In genomic region chr1:74283686-74284463, GRCm38 (mm10) we compare ENCODE assay signal across 9 mouse cellular contexts. TPM values are rescaled to one million over a fixed set of nuclear protein-coding genes. Genes with fewer than 3 reads are reported as not detected.
A peak's percentile ranks its signal among the peaks of the same experiment; 100 is the strongest.
DNase-seq lines count a peak whose midpoint lies in the region; ATAC-seq and TF ChIP-seq lines count a peak whose summit lies in the region.
"Had no signal": no experiment of that assay in that cellular context is flagged by ENCODE, and none has a peak within 500 bp of the region (broad histone marks: within the 10 kb centered on the region; RNA-seq: fewer than 3 reads in every experiment).

No protein-coding gene starts in this region.

- DNase-seq in CD8-positive naive resting alpha-beta T cell, adult 2 months (ENCODE audit: low read depth in 2 of 2, low spot score in 2 of 2): peak; percentile 23 to 31
- DNase-seq in T-cell, adult 2 months (ENCODE audit: low spot score): peak; percentile 51
- DNase-seq in embryonic facial prominence, embryonic 10.5 days (ENCODE audit: low spot score): peak; percentile 68
- DNase-seq in heart, postnatal 0 days (ENCODE audit: low spot score): peak; percentile 63
- DNase-seq in kidney, postnatal 4 days: peak; percentile 75 to 83
- DNase-seq in lung, postnatal 10 days: peak; percentile 84
- DNase-seq in right cerebral cortex, postnatal 14 days: peak; percentile 56
- no peak for DNase-seq in c-Kit-positive CD71-positive TER-119-positive erythroid progenitor cells, embryonic 14.5 days (ENCODE audit: low spot score)

- peaks cover 60% of the 10 kb centered on the region for H3K36me3 ChIP-seq in embryonic facial prominence, embryonic 10.5 days (replicated peaks)
- H3K36me3 ChIP-seq in heart, postnatal 0 days (replicated peaks; ENCODE audit: control insufficient read depth, insufficient read depth, low read length): peaks cover 55% of the 10 kb centered on the region

- peak overlapping the region; percentile 84 for H3K4me3 ChIP-seq in embryonic facial prominence, embryonic 10.5 days
- peak overlapping the region; percentile 72 for H3K4me3 ChIP-seq in heart, postnatal 0 days (ENCODE audit: low read depth, low read length)

- H3K4me2 ChIP-seq in heart, postnatal 0 days (ENCODE audit: low read depth, low read length): peak overlapping the region; percentile 74

- TF ChIP-seq EP300 in heart, postnatal 0 days (IDR thresholded peaks at IDR 0.05; ENCODE audit: low read depth): no peak

- H3K9me3 ChIP-seq in embryonic facial prominence, embryonic 10.5 days: no peaks in the 10 kb centered on the region
- no peaks in the 10 kb centered on the region for H3K9me3 ChIP-seq in heart, postnatal 0 days (replicated peaks; ENCODE audit: control insufficient read depth, low read length)

- H3K27ac ChIP-seq in embryonic facial prominence, embryonic 10.5 days (replicated peaks): peak overlapping the region; percentile 86
- peak overlapping the region; percentile 69 for H3K27ac ChIP-seq in heart, postnatal 0 days (ENCODE audit: low read depth)

- peaks cover 36% of the 10 kb centered on the region for H3K4me1 ChIP-seq in embryonic facial prominence, embryonic 10.5 days
- peaks cover 19% of the 10 kb centered on the region for H3K4me1 ChIP-seq in heart, postnatal 0 days (ENCODE audit: control insufficient read depth, insufficient read depth)

- peak overlapping the region; percentile 61 for H3K9ac ChIP-seq in heart, postnatal 0 days (replicated peaks; ENCODE audit: low read depth, low read length)

- 12% methylated on average over 15 of the region's 15 CpGs for WGBS in embryonic facial prominence, embryonic 10.5 days
- 11% methylated on average over 14 of the region's 15 CpGs for WGBS in heart, postnatal 0 days

- no peak for TF ChIP-seq CTCF in heart, postnatal 0 days (IDR thresholded peaks at IDR 0.05; ENCODE audit: low read depth)

- no peaks in the 10 kb centered on the region for H3K27me3 ChIP-seq in embryonic facial prominence, embryonic 10.5 days (replicated peaks; ENCODE audit: low read depth, poor library complexity, severe bottlenecking)
- H3K27me3 ChIP-seq in heart, postnatal 0 days (ENCODE audit: control insufficient read depth, insufficient read depth, low read length): no peaks in the 10 kb centered on the region

- ATAC-seq in heart, postnatal 0 days (ENCODE audit: insufficient read depth, low read depth): peak; percentile 32

RNA-seq across cellular contexts. Expression of gene Aamp, which starts 0.7 kb away (rescaled TPM):
- polyA plus RNA-seq in embryonic facial prominence, embryonic 10.5 days (2016; fragmentation: Nextera tagmentation; extraction: Ambion mirVana): 259 and 262 TPM in 2 replicates
- total RNA-seq in heart, postnatal 0 days (2014; rRNA removed; ENCODE audit: low replicate concordance): 125 and 146 TPM in 2 replicates
- 162 and 165 TPM in 2 replicates for polyA plus RNA-seq in heart, postnatal 0 days (2015; fragmentation: Nextera tagmentation; extraction: Ambion mirVana)

RNA-seq across cellular contexts. Expression of gene Pnkd, which starts 0.9 kb away (rescaled TPM):
- 108 and 109 TPM in 2 replicates for polyA plus RNA-seq in embryonic facial prominence, embryonic 10.5 days (2016; fragmentation: Nextera tagmentation; extraction: Ambion mirVana)
- 221 and 310 TPM in 2 replicates for total RNA-seq in heart, postnatal 0 days (2014; rRNA removed; ENCODE audit: low replicate concordance)
- 345 and 362 TPM in 2 replicates for polyA plus RNA-seq in heart, postnatal 0 days (2015; fragmentation: Nextera tagmentation; extraction: Ambion mirVana)

RNA-seq across cellular contexts. Expression of gene Gpbar1, which starts 5.5 kb away (rescaled TPM):
- polyA plus RNA-seq in embryonic facial prominence, embryonic 10.5 days (2016; fragmentation: Nextera tagmentation; extraction: Ambion mirVana): 0.41 and 0.70 TPM in 2 replicates
- 0.27 TPM in 1 of 2 replicates, not detected in the other for total RNA-seq in heart, postnatal 0 days (2014; rRNA removed; ENCODE audit: low replicate concordance)
- 0.22 and 0.33 TPM in 2 replicates for polyA plus RNA-seq in heart, postnatal 0 days (2015; fragmentation: Nextera tagmentation; extraction: Ambion mirVana)
- total RNA-seq: gastrocnemius, postnatal 36 days had no signal

RNA-seq across cellular contexts. Expression of gene Tmbim1, which starts 21.5 kb away (rescaled TPM):
- polyA plus RNA-seq in embryonic facial prominence, embryonic 10.5 days (2016; fragmentation: Nextera tagmentation; extraction: Ambion mirVana): 12.4 and 12.5 TPM in 2 replicates
- 55.7 and 100 TPM in 2 replicates for total RNA-seq in heart, postnatal 0 days (2014; rRNA removed; ENCODE audit: low replicate concordance)
- polyA plus RNA-seq in heart, postnatal 0 days (2015; fragmentation: Nextera tagmentation; extraction: Ambion mirVana): 41.6 and 44.9 TPM in 2 replicates

RNA-seq across cellular contexts. Expression of gene Arpc2, which starts 48.0 kb away (rescaled TPM):
- polyA plus RNA-seq in embryonic facial prominence, embryonic 10.5 days (2016; fragmentation: Nextera tagmentation; extraction: Ambion mirVana): 359 and 369 TPM in 2 replicates
- 149 and 180 TPM in 2 replicates for total RNA-seq in heart, postnatal 0 days (2014; rRNA removed; ENCODE audit: low replicate concordance)
- 374 and 375 TPM in 2 replicates for polyA plus RNA-seq in heart, postnatal 0 days (2015; fragmentation: Nextera tagmentation; extraction: Ambion mirVana)
